Mouse (Mus musculus) gastrocnemius, adult 18-20 months (tissue): Measurements from ENCODE around the gene Olfr2. TPM values are rescaled to one million over a fixed set of nuclear protein-coding genes. Genes with fewer than 3 reads are reported as not detected.
"Not testable (repeated sequence)": the region's sequence is repeated elsewhere in the genome, so short reads cannot be mapped to it uniquely, and the experiment has no call there.

Experiments
- DNase-seq: peaks from one replicate; pipeline ENCODE4 v3.0.0; 2021; ENCODE audit warnings: low spot score
- long read RNA-seq, 2 experiments: library from polyadenylated mRNA; stranded (forward); transcript quantifications; one replicate each; pipeline ENCODE4 v2.0.0; 2021
- total RNA-seq, 2 experiments: library from RNA; stranded (reverse); gene quantifications; 2 replicates each; pipeline ENCODE4 v1.2.3; 2021

The Olfr2 gene
- total RNA-seq = not detected
- long read RNA-seq, experiment 1 = 0 reads
- long read RNA-seq, experiment 2 = 0 reads

- DNase-seq = no peak
Measured at GRCm38 (mm10) chr7:107005972-107006371, at the start of gene Olfr2. Olfr2 (minus strand) TSS chr7:107006072.

DNA sequence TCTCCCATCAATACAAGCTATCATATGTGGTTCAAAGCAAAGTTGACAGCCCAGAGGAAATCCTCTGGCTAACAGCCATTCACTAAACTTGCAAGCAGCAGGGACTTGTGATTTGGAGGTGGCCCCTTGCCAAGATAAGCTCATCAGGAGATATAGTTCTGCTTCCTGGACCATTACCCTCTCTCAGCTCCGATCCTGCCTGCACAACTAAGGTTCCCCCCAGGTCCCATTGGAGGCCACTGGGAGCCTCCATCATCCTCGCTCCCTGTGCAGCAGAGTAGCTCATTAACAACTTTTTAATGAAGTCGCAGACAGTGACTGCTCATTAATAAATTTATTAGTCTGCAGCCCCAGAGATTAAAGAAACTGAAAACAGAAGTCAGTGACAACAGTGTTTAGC is 41.7 kb upstream of the Olfr2 start:
- no peak for DNase-seq

- peak; percentile 28 for DNase-seq
Measured at GRCm38 (mm10) chr7:107045833-107046232, 40.0 kb upstream of the Olfr2 start.

- no peak for DNase-seq
Measured at GRCm38 (mm10) chr7:107044407-107044806, 38.5 kb upstream of the Olfr2 start.

DNA sequence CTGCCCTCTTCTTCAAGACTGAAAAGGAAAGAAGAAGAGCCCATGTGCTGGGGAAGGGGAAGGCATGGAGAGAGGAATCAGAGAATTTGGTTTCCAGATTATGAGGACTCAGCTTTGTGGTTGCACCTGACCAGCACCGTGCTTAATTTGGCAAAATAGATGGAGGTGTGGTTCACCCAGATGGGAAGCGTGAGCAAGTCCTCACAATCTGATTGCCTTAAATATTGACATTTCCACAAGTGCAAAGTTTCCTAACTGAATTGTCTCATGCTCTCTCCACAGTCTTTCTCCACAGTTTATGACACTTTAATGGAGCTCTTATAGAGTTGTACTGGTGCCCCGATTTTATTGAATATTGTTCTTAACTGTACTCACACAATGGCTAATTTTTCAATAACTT is 37.3 kb upstream of the Olfr2 start:
- DNase-seq = no peak

DNA sequence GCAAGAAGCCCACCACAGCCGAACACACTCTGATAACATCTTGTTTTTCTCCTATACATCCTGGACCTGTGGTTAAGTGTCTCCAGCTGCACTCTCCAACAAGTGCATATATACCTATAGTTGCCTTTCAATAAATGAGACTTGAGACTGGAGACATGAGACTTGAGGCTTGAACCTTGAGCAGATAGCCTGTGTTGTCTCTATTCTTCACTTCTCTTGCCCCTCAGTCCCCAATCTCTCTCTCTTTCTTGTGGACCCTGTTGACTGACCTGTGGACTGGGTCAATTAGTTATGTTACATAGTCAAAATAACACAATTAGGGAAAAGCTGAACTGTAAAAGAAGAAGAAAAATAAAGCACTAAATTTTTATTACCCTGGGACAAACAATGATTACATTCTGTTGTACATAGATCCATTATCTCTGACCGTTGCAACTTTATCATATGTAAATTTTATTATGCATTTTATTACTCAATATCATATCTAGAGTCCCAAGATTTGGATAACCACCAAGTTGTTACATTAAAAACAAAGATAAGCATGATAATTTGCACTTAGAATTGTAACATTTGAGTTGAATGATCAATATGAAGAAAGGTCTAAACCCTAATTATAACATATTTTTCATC is 34.2 kb upstream of the Olfr2 start:
- DNase-seq = no peak

DNA sequence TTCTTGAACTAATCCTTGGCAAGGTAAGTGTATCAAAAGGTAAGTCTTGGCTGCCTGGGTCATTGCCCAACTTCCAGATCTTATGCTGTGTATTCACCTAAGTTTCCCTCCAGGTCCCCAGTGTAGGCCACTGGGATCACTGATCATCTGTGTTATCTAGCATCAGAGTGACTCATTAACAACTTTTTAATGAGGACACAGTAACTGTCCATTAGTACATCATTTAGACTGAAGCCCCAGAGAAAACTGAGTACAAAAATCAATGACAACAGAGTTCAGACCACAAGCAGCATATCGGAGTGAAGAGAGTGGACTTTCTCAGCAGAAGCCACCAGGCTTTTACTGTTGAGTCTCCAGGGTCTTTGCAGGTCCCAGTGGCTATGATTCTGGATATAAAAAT is 25.0 kb upstream of the Olfr2 start, which contains the start of gene Olfr713:
Gene Olfr713, plus strand, starts transcription at position 301 of the 400 bp plus-strand sequence.
- DNase-seq = no peak

DNA sequence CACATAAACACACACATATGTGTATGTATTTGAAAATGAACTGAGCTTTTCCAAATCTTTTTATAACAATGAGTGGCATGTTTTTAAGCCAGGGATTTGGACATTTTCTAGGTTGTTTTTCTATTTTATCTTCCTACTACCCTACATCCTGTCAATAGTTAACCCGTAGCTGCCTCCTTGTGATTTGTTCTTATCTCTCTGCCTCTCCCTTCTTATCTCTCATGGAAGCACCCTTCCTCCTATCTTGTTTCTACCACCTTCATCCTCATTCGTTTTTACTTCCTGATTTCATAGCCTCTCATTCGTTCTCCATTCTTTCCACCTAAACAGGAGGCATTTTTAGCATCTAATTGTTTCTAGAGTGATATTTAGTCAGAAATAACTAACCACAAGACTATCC is 1.7 kb downstream of the Olfr2 start:
- no peak for DNase-seq

DNA sequence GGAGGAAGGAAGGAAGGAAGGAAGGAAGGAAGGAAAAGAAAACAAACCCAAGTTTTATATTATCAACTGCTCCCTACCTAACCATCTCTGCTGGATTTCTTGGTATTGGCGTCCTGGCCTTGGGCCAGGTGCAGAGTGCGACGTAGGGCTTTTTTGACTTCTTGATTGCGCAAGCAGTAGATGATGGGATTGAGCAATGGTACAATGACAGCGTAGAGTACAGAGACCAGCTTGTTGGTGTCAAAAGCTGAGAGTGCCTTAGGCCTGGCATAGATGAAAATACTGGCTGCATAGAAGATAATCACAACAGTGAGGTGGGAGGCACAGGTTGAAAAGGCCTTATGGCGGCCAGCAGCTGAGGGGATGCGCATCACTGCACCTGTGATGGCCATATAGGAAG is 5.1 kb downstream of the Olfr2 start:
- DNase-seq = no peak

- DNase-seq = no peak
Measured at GRCm38 (mm10) chr7:106985236-106985635, 20.6 kb downstream of the Olfr2 start.

DNA sequence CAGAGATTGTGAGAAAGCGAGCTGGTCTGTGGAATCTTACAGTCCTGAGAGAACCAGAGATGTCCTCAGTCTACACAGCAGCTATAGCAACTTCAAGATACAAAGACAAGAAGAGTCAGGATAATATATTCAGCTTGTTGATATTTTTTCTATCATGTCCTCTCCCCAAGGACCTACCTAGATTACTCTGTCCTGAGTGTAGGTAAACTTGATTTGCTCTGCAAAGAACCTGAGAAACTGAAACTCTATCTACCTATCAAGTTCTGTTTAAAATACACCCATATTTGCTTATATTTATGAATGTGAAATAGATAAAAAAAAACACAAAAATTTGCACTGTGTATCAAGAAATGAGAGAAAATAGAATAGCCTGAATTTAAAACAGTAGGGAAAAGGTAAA is 30.5 kb downstream of the Olfr2 start, which contains the start of gene Olfr711:
Gene Olfr711, minus strand, starts transcription at position 101 of the 400 bp plus-strand sequence.
- no peak for DNase-seq

GRCm38 (mm10) chr7:106967503-106967902 is 38.4 kb downstream of the Olfr2 start:
- not testable (repeated sequence) for DNase-seq

- no peak for DNase-seq
Measured at GRCm38 (mm10) chr7:106963837-106964236, 42.0 kb downstream of the Olfr2 start, which contains the start of gene Olfr6. Olfr6 (minus strand) TSS chr7:106963937.

DNA sequence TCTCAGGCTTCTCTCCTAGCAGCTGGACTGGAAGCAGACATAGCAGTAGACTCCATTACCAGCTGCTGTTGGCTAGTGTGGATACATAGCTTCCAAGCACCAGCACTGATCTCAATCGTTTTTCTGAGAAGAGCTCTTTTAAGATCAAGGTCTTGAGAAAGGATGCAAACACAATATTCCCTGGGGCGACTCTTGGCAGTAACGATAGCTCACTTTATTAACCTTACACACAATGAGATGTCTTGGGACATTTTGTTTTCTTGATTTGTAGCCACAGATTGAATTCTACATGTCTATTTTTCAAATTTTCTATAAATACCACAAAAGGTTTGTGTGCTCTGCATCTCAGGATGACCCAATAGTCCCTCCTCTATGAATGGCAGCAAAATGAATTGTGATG is 57.7 kb downstream of the Olfr2 start, which contains the start of gene Olfr710:
Gene Olfr710, minus strand, starts transcription at position 101 of the 400 bp plus-strand sequence.
- DNase-seq = no peak

Other genes with a start within 250 kb of the Olfr2 start
- gene Olfr699, start 212.9 kb downstream of the Olfr2 start, total RNA-seq = not detected
- not detected for gene Olfr700, start 197.2 kb downstream of the Olfr2 start, total RNA-seq
- gene Olfr701, start 191.9 kb downstream of the Olfr2 start, total RNA-seq = not detected
- not detected for gene Olfr702, start 172.2 kb downstream of the Olfr2 start, total RNA-seq
- not detected for gene Olfr703, start 162.7 kb downstream of the Olfr2 start, total RNA-seq
- not detected for gene Olfr704, start 142.9 kb downstream of the Olfr2 start, total RNA-seq
- gene Olfr705, start 129.2 kb downstream of the Olfr2 start, total RNA-seq = not detected
- gene Olfr706, start 117.9 kb downstream of the Olfr2 start, total RNA-seq = not detected
- gene Olfr707, start 104.8 kb downstream of the Olfr2 start, total RNA-seq = not detected
- not detected for gene Olfr1532-ps1, start 98.1 kb downstream of the Olfr2 start, total RNA-seq
- gene Olfr709-ps1, start 73.9 kb downstream of the Olfr2 start, total RNA-seq = not detected
- not detected for gene Olfr710, start 57.8 kb downstream of the Olfr2 start, total RNA-seq
- not detected for gene Olfr6, start 42.1 kb downstream of the Olfr2 start, total RNA-seq
- not detected for gene Olfr711, start 30.6 kb downstream of the Olfr2 start, total RNA-seq
- not detected for gene Olfr713, start 25.1 kb upstream of the Olfr2 start, total RNA-seq
- gene Olfr714, start 64.9 kb upstream of the Olfr2 start, total RNA-seq = not detected
- not detected for gene Olfr17, start 87.1 kb upstream of the Olfr2 start, total RNA-seq
- not detected for gene Olfr715b, start 104.3 kb upstream of the Olfr2 start, total RNA-seq
- gene Olfr715, start 125.0 kb upstream of the Olfr2 start, total RNA-seq = not detected
- not detected for gene Olfr716, start 132.3 kb upstream of the Olfr2 start, total RNA-seq
- not detected for gene Nlrp14, start 160.9 kb upstream of the Olfr2 start, total RNA-seq
- not detected for gene Rbmxl2, start 203.4 kb upstream of the Olfr2 start, total RNA-seq